Mouse (Mus musculus) bone marrow macrophage, adult 2 months (primary cell): ENCODE results near the gene Abi2. TPM values are rescaled to one million over a fixed set of nuclear protein-coding genes. Genes with fewer than 3 reads are reported as not detected.
A peak's percentile ranks its signal among the peaks of the same experiment; 100 is the strongest.

Source experiments
- H3K27ac ChIP-seq: 2 replicates; pipeline ENCODE4 v1.5.1; 2012; ENCODE audit warnings: low read depth, low read length; ENCODE audit not compliant: insufficient read depth
- H3K4me1 ChIP-seq: 2 replicates; pipeline ENCODE4 v1.6.1; 2012; ENCODE audit warnings: low read length; ENCODE audit not compliant: control insufficient read depth, insufficient read depth
- H3K4me3 ChIP-seq: 2 replicates; pipeline ENCODE4 v1.5.1; 2012; ENCODE audit warnings: mild to moderate bottlenecking, low read length, moderate library complexity; ENCODE audit not compliant: insufficient read depth
- CTCF ChIP-seq: IDR thresholded peaks from 2 replicates; pipeline ENCODE4 v1.5.1; 2012; ENCODE audit warnings: low read depth, mild to moderate bottlenecking, low read length, moderate library complexity
- POLR2A ChIP-seq: IDR thresholded peaks from 2 replicates; pipeline ENCODE4 v1.6.1; 2012; ENCODE audit warnings: mild to moderate bottlenecking, low read depth, low read length, borderline replicate concordance
- polyA plus RNA-seq: library from polyadenylated mRNA; stranded (reverse); fragments of >200 nt; gene quantifications from 2 replicates; pipeline ENCODE4 v1.2.4, GENCODE M21; 2012; ENCODE audit not compliant: missing spikeins, insufficient read depth, insufficient read length

The Abi2 gene
- 14.8 and 16.3 TPM in 2 replicates for polyA plus RNA-seq

DNA sequence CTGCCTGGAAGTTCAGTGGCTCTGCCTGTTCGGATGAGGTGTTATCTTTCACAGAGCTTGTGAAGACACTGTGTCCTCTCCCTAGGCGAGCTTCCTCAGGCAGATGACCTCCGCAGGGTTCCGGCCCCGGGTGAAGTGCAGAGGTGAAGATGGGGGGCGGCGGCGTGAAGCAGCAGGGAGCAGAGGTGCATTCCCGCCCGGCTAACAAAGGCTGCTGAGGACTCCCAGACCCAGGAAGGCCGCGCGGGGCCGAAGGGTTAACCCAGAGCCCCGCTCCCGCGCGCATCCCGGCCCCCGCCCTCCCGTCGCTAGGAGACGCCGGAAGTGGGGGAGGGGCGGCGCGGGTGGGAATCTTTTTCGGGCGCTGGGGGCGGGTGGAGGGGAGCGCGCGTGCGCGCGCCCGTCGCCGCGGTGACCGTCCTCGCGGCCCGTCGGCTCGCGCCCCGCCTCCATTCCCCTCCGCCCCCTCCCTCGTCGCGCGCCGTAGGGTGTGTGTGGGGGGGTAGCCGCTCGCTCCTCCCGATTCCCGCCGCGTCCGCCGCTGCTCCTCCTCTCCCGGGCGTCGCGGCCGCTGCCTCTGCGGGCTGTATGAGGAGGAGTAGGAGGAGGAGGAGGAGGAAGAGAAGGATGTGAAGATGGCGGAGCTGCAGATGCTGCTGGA lies at the start of gene Abi2:
TSS of gene Abi2 (plus strand) at position 452 of the 661 bp plus-strand sequence.
- peak within 1 kb of the TSS; percentile 51 for H3K27ac ChIP-seq
- H3K4me1 ChIP-seq = peaks cover 4% of the 10 kb centered on the region; the same call in 1 of the 2 replicates
- TF ChIP-seq CTCF = no peak
- TF ChIP-seq POLR2A = no peak
- peak within 1 kb of the TSS; percentile 93 for H3K4me3 ChIP-seq

DNA sequence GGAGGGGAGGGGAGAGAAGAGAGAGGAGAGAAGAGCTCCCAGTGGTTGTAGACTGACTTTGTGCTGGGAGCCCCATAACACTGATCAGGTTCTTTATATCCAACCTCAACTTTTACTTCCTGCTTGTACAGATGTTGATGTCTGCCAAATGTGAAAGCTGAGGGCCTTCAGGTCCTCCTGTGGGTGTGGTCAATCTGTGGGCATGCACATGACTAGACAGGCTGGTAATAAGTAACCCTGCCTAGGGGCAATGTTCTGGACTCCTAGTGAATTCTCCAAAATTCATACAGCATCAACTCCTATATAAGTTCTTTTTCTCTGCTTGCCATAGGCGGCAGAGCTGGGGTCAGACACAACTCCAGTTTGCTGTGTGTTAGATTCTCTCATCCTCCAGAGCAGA lies 47.8 kb upstream of the Abi2 start:
- TF ChIP-seq CTCF (no peak), POLR2A (no peak)
- Histone ChIP-seq H3K4me1 (peaks cover 8% of the 10 kb centered on the region), H3K27ac (no peak overlapping the region), H3K4me3 (no peak overlapping the region)

DNA sequence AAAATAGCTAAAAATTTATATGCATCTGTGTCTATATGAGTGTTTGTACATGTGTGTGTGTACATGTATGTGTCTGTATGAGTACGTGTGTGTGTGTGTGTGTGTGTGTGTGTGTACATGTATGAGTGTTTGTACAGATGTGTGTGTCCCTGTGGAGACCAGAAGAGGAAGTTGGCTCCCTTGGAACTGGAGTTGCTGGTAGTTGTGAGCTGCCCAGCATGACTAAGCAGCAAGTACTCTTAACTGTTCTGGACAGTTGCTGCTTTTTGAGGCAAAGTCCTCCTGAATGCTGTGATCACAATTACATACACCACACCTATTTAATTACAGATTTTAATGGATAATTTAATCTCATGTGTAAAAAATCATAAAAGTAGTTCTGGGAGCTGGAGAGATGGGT lies 32.9 kb upstream of the Abi2 start:
- Histone ChIP-seq H3K4me1 (peaks cover 5% of the 10 kb centered on the region), H3K4me3 (no peak overlapping the region), H3K27ac (no peak overlapping the region)
- TF ChIP-seq POLR2A = no peak
- no peak for TF ChIP-seq CTCF

DNA sequence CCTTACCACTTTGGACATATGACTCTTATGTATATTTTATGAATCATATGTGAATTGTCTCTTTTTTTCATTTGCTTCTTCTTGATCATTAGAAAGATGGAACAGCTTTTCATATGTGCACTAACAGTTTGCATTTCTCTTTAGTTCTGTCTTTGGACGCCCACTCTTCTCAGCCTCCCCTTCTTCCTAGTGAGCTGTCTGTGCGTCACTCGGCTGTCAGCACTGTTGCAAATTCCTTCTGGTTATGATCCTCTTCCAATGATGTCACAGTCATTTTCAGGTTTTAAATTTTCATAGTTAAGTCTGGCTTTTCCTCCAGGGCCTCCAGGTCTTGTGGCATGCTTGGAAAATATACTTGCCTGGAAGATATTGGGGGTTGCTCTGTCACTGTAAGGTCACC lies 27.5 kb upstream of the Abi2 start:
- Histone ChIP-seq H3K4me3 (no peak overlapping the region), H3K4me1 (peaks cover under 1% of the 10 kb centered on the region; the same call in 1 of the 2 replicates), H3K27ac (no peak overlapping the region)
- TF ChIP-seq POLR2A = no peak
- no peak for TF ChIP-seq CTCF

DNA sequence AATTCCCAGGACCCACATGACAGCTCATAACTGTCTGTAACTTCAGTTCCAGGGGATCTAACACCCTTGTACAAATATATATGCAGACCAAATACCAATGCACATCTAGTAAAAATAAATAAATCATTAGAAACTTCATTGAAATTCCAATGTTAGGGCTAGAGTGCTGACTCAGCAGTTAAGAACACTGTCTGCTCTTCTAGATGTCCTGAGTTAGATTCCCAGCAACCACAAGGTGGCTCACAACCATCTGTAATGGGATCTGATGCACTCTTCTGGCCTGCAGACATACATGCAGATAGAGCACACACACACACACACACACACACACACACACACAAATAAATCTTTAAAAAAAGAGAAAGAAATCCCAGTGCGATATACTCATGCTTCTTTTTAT lies 4.6 kb upstream of the Abi2 start:
- Histone ChIP-seq H3K27ac (no peak overlapping the region), H3K4me3 (no peak overlapping the region), H3K4me1 (peaks cover 4% of the 10 kb centered on the region; the same call in 1 of the 2 replicates)
- no peak for TF ChIP-seq POLR2A
- TF ChIP-seq CTCF = no peak

DNA sequence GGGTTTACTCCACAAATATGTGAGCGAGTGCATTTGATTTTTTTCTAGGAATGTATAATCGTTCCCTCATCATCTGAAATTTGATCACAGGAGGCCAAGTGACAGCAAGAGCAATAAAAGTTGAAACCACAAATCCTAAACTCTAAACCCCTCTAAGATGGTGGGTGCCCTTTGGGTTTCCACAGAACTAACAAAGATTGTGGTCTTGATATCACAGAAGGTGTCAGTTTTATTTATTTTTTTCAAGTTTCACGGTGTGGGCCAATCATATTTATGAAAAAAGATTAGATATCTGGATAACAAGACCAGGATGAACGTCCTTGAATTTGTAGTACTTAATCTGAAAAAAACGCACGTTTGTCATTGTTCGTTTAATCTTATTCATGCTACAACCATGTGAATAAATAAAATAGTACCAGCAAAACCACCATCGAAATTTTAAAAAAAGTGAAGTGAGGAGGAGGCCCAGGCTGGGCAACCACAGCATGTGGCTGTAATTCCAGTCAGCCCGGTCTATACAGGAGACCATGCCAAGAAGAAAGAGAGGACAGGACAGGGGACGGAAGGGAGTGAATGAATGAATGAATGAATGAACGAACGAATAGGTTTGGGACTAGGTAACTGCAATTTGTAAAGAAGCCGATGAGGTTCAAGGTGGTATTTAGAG lies 785 bp upstream of the Abi2 start:
- peak overlapping the region; percentile 51 for H3K27ac ChIP-seq
- peak overlapping the region; percentile 59 for H3K4me3 ChIP-seq
- TF ChIP-seq CTCF = no peak
- TF ChIP-seq POLR2A = no peak
- peaks cover 4% of the 10 kb centered on the region; the same call in 1 of the 2 replicates for H3K4me1 ChIP-seq

DNA sequence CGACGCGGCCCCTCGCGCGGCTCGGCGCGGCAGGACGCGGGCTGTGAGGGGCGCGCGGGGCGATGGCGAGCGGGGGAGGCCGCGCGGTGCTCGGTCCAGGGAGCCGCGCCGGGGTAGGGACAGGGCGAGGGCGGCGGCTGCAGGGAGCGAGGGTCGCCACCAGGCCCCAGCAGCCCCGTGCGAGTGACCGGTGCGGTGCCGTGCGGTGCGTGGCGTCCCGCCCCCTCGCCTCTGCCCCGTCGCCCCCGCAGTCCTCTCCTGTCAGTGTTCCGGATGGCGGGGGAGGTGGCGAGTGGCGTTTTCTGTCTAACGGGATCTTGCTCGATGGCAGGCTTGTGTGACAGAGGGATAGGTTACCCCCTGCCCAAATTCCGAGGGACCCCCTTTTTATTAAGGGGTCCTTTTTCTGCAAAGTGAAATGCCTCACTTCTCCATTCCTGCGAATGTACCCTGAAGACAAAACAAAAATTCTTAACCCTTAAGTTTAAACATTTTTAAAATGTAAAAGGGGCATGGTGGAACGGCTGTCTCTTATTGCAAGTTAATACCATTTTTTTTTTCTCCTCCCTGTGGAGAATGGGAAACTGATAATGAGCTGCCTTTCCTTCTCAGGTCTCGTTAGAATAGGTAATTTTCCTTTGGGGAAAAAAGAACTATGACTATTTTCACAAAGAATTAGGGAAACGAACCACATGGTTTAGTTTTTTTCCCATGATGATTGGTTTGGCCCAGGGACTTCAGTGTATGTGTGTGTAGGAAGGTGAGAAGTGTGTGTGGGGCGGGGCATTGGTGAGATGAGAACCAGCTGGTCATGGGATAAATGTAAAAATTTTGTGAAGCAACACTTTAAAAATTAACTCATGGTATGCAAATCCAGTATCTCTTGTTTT lies 754 bp downstream of the Abi2 start:
- Histone ChIP-seq H3K27ac (peak overlapping the region; percentile 26; the same call in 1 of the 2 replicates), H3K4me3 (peak overlapping the region; percentile 93), H3K4me1 (peaks cover 4% of the 10 kb centered on the region; the same call in 1 of the 2 replicates)
- no peak for TF ChIP-seq CTCF
- TF ChIP-seq POLR2A = no peak

DNA sequence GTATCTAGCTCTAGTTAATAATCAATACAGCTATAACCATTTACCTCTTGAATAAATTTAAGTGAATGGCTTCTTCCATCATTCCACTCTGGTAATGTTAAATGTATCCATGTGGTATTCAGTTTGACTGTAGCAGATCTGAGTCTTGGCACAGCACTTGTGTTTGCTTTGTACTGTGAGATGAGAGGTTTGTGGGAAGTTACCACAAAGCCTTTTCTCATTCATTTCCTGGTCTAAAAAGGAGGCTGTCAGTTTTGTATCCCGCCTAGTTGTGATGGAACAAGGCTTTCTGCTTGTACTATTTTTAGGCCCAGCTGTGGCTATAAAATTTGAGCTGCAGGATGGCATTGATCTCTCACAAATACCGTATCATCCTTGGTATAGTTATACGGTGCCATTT lies 7.3 kb downstream of the Abi2 start:
- peaks cover 4% of the 10 kb centered on the region for H3K4me1 ChIP-seq
- no peak overlapping the region for H3K4me3 ChIP-seq
- H3K27ac ChIP-seq = no peak overlapping the region
- TF ChIP-seq CTCF = no peak
- no peak for TF ChIP-seq POLR2A

DNA sequence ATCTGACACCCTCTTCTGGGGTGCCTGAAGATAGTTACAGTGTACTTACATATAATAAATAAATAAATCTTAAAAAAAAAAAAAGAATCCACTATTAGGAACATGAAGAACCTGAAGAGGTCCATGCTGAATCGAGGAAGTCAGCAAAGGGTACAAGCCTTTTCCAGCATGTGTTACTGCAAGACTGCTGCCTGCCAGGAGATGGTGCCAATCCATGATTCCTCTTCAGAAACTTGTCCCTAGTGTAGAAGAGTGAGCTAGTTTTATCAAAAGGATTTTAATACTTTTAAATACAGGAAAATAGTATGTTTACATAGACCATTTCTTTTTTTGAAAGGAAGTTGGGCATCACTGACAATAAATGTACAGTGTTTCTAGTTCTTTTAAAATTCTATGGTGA lies 14.5 kb downstream of the Abi2 start:
- Histone ChIP-seq H3K27ac (no peak overlapping the region), H3K4me1 (peaks cover 18% of the 10 kb centered on the region), H3K4me3 (no peak overlapping the region)
- TF ChIP-seq CTCF = no peak
- TF ChIP-seq POLR2A = no peak
